ENCODE assay signal across 24 mouse cellular contexts in genomic region chr5:99415049-99415448, GRCm38 (mm10).
DNase-seq lines count a peak whose midpoint lies in the region; ATAC-seq and TF ChIP-seq lines count a peak whose summit lies in the region.
"Had no signal": no experiment of that assay in that cellular context is flagged by ENCODE, and none has a peak within 500 bp of the region (broad histone marks: within the 10 kb centered on the region; RNA-seq: fewer than 3 reads in every experiment).

No protein-coding gene starts in this region.

- peak overlapping the region; percentile 52 for H3K27ac ChIP-seq in spleen, adult 2 months (ENCODE audit: insufficient read depth, low read length)
- H3K27ac ChIP-seq in forebrain, embryonic 10.5 days: no peak overlapping the region
- no peak overlapping the region for H3K27ac ChIP-seq in hindbrain, embryonic 12.5 days
- H3K27ac ChIP-seq: gastrocnemius, adult 2 months; heart, adult 2 months; hindbrain, embryonic 10.5 days; hindbrain, embryonic 14.5 days; hindbrain, postnatal 0 days had no signal

- no peak for TF ChIP-seq CTCF in spleen, adult 2 months (IDR thresholded peaks at IDR 0.05; ENCODE audit: extremely low read depth, insufficient read depth, insufficient read length, insufficient replicate concordance)

- ATAC-seq in granulocyte monocyte progenitor cell, adult 5-6 weeks (replicated peaks; ENCODE audit: poor library complexity, severe bottlenecking): peak; percentile 80
- peak; percentile 73 for ATAC-seq in megakaryocyte progenitor cell, adult 5-6 weeks (replicated peaks; ENCODE audit: poor library complexity)
- no peak for ATAC-seq in hindbrain, embryonic 12.5 days (ENCODE audit: low FRiP score)
- ATAC-seq: CD4-positive, CD25-positive, alpha-beta regulatory T cell, adult 4 months; forebrain, embryonic 14.5 days; forebrain, postnatal 0 days; hindbrain, postnatal 0 days; inflammation-experienced regulatory T-cells, adult 6 months had no signal

- H3K4me1 ChIP-seq in spleen, adult 2 months (ENCODE audit: control insufficient read depth, insufficient read depth, insufficient read length): peaks cover 20% of the 10 kb centered on the region
- H3K4me1 ChIP-seq in forebrain, embryonic 10.5 days: no peaks in the 10 kb centered on the region
- H3K4me1 ChIP-seq in hindbrain, embryonic 12.5 days: no peaks in the 10 kb centered on the region
- H3K4me1 ChIP-seq: hindbrain, embryonic 10.5 days had no signal

- WGBS in spleen, adult 2 months: 47% methylated on average over 2 of the region's 2 CpGs
- WGBS in forebrain, embryonic 10.5 days: 89% methylated on average over 2 of the region's 2 CpGs
- WGBS in hindbrain, embryonic 12.5 days: 86% methylated on average over 2 of the region's 2 CpGs

- no peak overlapping the region for H3K4me2 ChIP-seq in hindbrain, embryonic 12.5 days (replicated peaks)
- H3K4me2 ChIP-seq: heart, embryonic 11.5 days; hindbrain, embryonic 14.5 days had no signal

- TF ChIP-seq POLR2A in spleen, adult 2 months (IDR thresholded peaks at IDR 0.05; ENCODE audit: low read depth, low read length): no peak

- no peaks in the 10 kb centered on the region for H3K9me3 ChIP-seq in forebrain, embryonic 10.5 days
- no peaks in the 10 kb centered on the region for H3K9me3 ChIP-seq in hindbrain, embryonic 12.5 days (replicated peaks)
- H3K9me3 ChIP-seq: hindbrain, embryonic 10.5 days had no signal

- H3K4me3 ChIP-seq in spleen, adult 2 months (ENCODE audit: extremely low read depth, insufficient read depth, insufficient read length): no peak overlapping the region
- H3K4me3 ChIP-seq in forebrain, embryonic 10.5 days: no peak overlapping the region
- no peak overlapping the region for H3K4me3 ChIP-seq in hindbrain, embryonic 12.5 days
- H3K4me3 ChIP-seq: gastrocnemius, adult 2 months; heart, adult 2 months; hindbrain, embryonic 10.5 days had no signal

- no peak overlapping the region for H3K9ac ChIP-seq in hindbrain, embryonic 12.5 days
- H3K9ac ChIP-seq: forebrain, postnatal 0 days; hindbrain, embryonic 14.5 days had no signal

- H3K27me3 ChIP-seq in spleen, adult 2 months (ENCODE audit: control insufficient read depth, insufficient read depth, low read length): no peaks in the 10 kb centered on the region
- H3K27me3 ChIP-seq in splenic B cell, adult 2 months (ENCODE audit: control insufficient read depth, insufficient read depth, low read length, poor library complexity, severe bottlenecking): no peaks in the 10 kb centered on the region
- H3K27me3 ChIP-seq in forebrain, embryonic 10.5 days (ENCODE audit: poor library complexity, severe bottlenecking): 0 out of 2 replicates have a peak, but pooled peaks cover 5% of the 10 kb centered on the region
- H3K27me3 ChIP-seq in hindbrain, embryonic 12.5 days: peaks cover 4% of the 10 kb centered on the region; the same call in 1 of the 2 replicates

- DNase-seq in spleen, adult 2 months (ENCODE audit: low read depth in 1 of 2, low spot score in 2 of 2): no peak
- no peak for DNase-seq in spleen, postnatal 10 days (ENCODE audit: low spot score in 2 of 2)
- DNase-seq in splenic B cell, adult 2 months (ENCODE audit: low read depth, low spot score): peak; percentile 31
- DNase-seq in forebrain, embryonic 10.5 days (ENCODE audit: extremely low spot score, low spot score): no peak
- DNase-seq in layer of hippocampus, postnatal 36 days: no peak
- DNase-seq: adrenal gland, adult 2 months; adrenal gland, postnatal 36 days; cerebellum, adult 11-12 months; cerebellum, adult 8-10 months; cerebellum, postnatal 36 days; forebrain, postnatal 0 days; gastrocnemius, adult 2 months; gastrocnemius, postnatal 14 days; heart, adult 2 months had no signal

- no peaks in the 10 kb centered on the region for H3K36me3 ChIP-seq in spleen, adult 2 months (ENCODE audit: control insufficient read depth, insufficient read depth, low read length)
- H3K36me3 ChIP-seq in splenic B cell, adult 2 months (ENCODE audit: control insufficient read depth, insufficient read depth, low read length, poor library complexity, severe bottlenecking): no peaks in the 10 kb centered on the region
- H3K36me3 ChIP-seq in forebrain, embryonic 10.5 days (replicated peaks): no peaks in the 10 kb centered on the region
- no peaks in the 10 kb centered on the region for H3K36me3 ChIP-seq in hindbrain, embryonic 12.5 days
- H3K36me3 ChIP-seq: hindbrain, embryonic 10.5 days had no signal
